Mouse (Mus musculus) spleen, postnatal 14 days (tissue): ENCODE measurements around the gene Tnip3.
A peak's percentile ranks its signal among the peaks of the same experiment; 100 is the strongest.

Source experiments
- DNase-seq, 2 experiments: peaks; one replicate each; pipeline ENCODE4 v3.0.0; 2021 to 2022; ENCODE audit warnings: low spot score in 2 of 2

Tnip3 gene

GRCm38 (mm10) chr6:65525192-65525591 is at the start of gene Tnip3:
Gene Tnip3 (plus strand): TSS chr6:65525313.
- no peak for DNase-seq

- DNase-seq = no peak
Measured at GRCm38 (mm10) chr6:65498786-65499185, 26.3 kb upstream of the Tnip3 start.

GRCm38 (mm10) chr6:65510051-65510669 is 15.0 kb upstream of the Tnip3 start:
- DNase-seq = peak; percentile 13 to 55

- DNase-seq = no peak
Measured at GRCm38 (mm10) chr6:65513813-65514212, 11.3 kb upstream of the Tnip3 start.

GRCm38 (mm10) chr6:65516759-65517158 is 8.4 kb upstream of the Tnip3 start:
- DNase-seq = no peak

GRCm38 (mm10) chr6:65520821-65521220 is 4.3 kb upstream of the Tnip3 start:
- no peak for DNase-seq

- DNase-seq = no peak
Measured at GRCm38 (mm10) chr6:65527892-65528291, 2.8 kb downstream of the Tnip3 start.

- no peak for DNase-seq
Measured at GRCm38 (mm10) chr6:65531232-65531848, 6.2 kb downstream of the Tnip3 start.

GRCm38 (mm10) chr6:65533687-65534086 is 8.6 kb downstream of the Tnip3 start:
- no peak for DNase-seq

- DNase-seq = no peak
Measured at GRCm38 (mm10) chr6:65537327-65537884, 12.3 kb downstream of the Tnip3 start.

- DNase-seq = no peak
Measured at GRCm38 (mm10) chr6:65538022-65538652, 13.0 kb downstream of the Tnip3 start.

GRCm38 (mm10) chr6:65538921-65539320 is 13.8 kb downstream of the Tnip3 start:
- no peak for DNase-seq

- DNase-seq = no peak
Measured at GRCm38 (mm10) chr6:65540138-65540537, 15.0 kb downstream of the Tnip3 start.

GRCm38 (mm10) chr6:65541094-65541493 is 16.0 kb downstream of the Tnip3 start:
- DNase-seq = no peak

GRCm38 (mm10) chr6:65542391-65542790 is 17.3 kb downstream of the Tnip3 start:
- no peak for DNase-seq

- DNase-seq = no peak
Measured at GRCm38 (mm10) chr6:65542913-65543312, 17.8 kb downstream of the Tnip3 start.

GRCm38 (mm10) chr6:65563887-65564656 is 39.0 kb downstream of the Tnip3 start:
- DNase-seq = no peak

- no peak for DNase-seq
Measured at GRCm38 (mm10) chr6:65564657-65565039, 39.5 kb downstream of the Tnip3 start.

GRCm38 (mm10) chr6:65569741-65570140 is 44.6 kb downstream of the Tnip3 start:
- DNase-seq = peak in 1 of 2 experiments; percentile 3

- no peak for DNase-seq
Measured at GRCm38 (mm10) chr6:65578151-65578973, 53.2 kb downstream of the Tnip3 start.

- no peak for DNase-seq
Measured at GRCm38 (mm10) chr6:65583029-65583428, 57.9 kb downstream of the Tnip3 start.
